Mouse (Mus musculus): ENCODE data around the gene Tat.
"Not testable (repeated sequence)": the region's sequence is repeated elsewhere in the genome, so short reads cannot be mapped to it uniquely, and the experiment has no call there.

The Tat gene

DNA sequence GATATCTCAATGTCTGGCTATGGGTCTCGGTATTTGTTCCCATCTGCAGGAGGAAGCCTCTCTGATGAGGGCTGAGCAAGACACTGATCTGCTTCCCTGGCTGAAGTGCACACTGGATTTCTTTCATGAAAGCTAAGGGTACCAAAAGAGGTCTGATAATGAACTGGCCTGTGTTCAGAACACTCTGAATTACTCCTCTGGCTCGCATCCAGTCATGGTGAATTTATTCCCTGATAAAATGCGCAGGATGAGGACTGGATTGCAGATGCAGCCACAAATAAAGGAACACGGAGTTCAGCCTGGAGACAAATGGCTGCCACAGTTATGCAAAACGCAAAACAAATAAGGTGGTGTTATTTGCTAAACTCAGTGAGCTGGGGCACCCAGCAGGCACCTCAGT lies 6.3 kb upstream of the Tat start:
- peak; percentile 30 for DNase-seq

DNA sequence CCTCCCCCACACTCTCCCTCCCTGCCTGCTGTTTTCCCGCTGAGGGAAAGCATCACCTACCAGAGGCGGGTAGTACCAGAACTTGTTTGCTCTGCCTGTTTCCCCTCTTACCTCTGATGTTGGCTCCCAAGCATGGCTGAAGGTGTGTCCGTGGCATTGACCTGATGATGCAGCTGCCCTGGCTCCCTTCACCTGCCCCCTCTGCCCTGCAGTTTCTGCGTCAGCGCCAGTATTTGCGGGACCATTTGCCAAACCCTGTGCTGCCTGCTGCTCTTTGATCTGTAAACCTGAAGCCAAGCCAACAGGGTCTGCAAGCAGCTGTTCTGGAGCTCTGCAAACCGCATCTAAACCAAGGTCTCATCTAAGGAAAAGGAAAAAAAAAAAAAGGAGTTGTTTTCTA lies 3.9 kb upstream of the Tat start:
- no peak for DNase-seq

DNA sequence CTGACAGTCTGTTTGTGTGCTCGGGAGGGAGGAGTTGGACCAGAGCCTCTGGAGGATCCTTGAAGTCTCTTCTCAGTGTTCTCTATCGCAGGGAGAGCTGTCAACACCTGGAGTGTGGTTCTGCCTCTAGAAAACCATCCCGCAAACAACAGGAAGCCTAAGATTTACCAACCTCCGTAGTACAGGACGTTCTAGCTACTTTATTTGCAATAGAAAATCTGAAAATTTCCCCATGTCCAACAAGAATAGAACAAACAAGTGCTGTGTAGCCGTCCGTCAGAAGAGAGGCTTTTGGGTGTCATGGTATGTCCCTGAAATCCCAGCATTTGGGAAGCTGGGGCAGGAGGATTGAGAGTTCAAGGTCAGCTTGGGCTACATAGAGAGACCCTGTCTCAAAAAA lies 2.5 kb upstream of the Tat start:
- no peak for DNase-seq

DNA sequence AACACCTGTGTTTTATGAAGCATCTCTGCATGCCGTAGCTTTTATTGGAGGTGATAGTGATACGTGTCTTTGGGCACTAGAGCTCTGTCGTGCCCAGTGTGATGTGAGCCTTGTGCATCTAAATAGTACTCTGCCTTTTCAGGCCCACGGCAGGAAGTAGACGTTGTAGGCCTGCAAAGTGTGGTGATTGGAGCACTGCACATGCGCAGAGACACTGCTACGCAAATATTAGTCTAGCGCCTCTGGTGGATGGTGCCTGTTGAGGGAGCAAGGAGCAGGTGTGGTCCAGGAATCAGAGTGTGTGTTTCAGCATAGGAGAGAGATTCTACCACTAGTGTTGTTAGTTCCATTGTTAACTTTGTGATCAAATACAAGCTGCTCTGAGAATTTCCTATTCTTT lies 1.1 kb upstream of the Tat start:
- DNase-seq, result no peak

DNA sequence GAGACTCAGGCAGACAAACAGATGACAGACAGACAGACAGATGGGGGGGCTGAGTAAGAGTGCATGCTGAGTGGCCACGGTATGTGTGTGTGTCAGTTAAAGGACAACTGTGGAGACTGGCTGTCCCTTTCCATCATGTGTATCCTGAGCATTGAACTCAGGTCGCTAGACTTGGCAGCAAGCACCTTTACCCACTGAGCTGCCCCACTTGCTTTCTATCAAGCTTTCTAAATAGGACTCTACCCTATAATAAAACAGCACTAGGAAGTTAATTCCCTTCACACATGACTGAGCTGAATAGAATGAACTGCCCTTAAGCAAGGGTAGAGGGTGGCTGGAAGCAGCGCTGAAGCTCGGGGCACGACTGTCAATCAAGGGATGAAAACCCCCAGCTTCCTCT lies 1.9 kb downstream of the Tat start:
- no peak for DNase-seq

DNA sequence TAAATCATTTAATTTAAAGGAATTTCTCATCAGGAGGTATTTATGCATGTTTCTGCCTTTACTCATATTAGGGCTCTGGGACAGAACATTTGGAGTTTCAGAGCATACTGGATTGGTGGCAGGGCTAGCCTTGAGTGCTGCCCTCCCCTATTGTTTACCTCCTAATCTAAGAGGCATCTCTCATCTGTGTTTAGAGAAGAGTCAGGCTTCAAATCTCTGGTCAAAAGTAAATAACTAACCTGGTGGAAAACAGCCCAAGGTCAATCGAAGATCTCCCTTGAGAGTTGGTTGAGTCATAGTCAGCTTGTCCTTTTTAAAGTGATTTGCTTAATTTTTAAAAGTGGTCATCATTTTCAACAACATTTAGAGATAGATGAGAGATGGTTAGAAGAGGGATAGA lies 2.7 kb downstream of the Tat start:
- no peak for DNase-seq

DNA sequence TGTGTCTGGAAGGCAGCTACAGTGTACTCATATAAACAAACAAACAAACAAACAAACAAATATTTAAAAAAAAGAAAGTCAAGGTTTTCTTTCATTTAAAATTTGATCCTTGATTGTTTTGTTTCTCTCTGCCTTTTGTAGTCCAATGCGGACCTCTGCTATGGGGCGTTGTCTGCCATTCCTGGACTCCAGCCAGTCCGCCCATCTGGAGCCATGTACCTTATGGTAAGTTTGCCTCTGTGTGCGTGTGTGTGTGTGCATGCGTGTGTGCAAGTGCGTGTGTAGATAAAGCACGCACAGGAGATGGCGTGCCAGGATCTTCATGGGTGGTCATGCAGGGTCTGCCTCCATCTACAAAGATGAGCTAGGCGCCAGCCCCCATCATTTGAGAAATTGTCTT lies 7.1 kb downstream of the Tat start:
- DNase-seq, result no peak

DNA sequence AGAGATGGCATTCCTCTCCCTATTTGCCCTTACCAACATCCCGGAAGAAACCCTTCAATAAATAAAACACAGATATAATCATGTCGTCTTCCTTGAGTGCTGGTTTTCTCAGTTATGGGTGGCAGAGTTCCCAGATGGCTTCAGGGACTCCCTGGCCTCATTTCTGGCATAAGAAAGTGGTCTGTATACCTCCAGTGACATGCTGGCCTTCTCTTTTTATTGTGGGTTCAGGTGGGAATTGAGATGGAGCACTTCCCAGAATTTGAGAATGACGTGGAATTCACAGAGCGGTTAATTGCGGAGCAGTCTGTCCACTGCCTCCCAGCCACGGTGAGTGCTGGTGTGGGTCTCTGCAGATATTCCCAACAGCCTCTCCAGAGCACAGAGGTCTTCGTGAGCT lies 7.8 kb downstream of the Tat start:
- DNase-seq, result no peak

DNA sequence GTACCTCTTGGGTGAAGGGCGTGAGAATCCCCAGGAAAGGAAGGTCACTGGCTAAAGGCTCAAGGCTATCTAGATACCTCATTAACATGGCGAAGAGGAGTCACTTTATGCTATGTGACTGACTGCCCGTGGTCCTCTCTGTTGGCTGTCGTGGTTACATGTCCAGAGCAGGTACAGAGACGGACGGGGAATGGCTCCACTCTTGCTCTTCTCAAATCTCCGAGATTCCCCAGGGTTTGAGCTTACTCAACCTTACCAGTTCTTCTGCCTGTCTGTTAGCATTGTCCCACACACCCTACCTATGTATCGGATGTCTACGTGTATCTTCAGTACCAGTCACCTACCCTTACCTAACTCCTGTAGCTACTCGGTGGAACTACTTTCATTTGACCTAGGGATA lies 9.7 kb downstream of the Tat start:
- DNase-seq, result no peak

DNA sequence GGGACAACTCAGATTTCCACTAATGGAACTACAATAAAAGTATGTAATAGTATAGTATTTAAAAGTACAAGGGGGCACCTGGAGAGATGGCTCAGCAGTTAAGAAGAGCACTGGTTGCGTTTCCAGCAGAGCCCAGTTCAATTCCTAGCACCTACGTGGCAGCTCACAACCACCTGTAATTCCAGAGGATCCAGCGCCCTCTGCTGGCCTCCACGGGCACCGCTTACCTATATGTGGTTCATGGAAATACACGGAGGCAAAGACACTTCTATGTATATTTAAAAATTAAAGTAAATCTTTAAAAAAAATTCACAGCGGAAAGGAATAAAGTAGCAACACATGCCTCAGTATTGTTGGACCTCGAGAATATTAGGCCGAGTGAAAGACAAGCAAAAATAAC lies 12.7 kb downstream of the Tat start:
- no peak for DNase-seq

DNA sequence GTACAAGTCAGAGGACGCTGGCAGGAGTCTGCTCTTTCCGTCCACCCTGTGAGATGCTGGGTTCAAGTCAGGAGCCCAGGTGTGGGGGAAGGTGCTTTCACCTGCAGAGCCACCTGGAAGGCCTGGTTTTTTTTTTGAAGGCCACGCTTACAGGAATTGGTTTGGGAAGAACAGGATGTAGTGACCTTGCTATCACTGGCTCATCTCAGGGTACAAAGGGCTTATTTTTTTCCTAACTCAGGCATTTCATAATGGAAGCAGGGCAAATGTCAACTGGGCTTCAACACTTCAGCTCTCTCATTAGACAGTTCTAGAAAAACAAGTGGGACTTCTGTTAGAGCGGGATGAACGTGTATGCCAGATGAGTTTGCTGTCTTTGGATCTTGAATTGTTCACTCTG lies 14.1 kb downstream of the Tat start:
- DNase-seq, result no peak

DNA sequence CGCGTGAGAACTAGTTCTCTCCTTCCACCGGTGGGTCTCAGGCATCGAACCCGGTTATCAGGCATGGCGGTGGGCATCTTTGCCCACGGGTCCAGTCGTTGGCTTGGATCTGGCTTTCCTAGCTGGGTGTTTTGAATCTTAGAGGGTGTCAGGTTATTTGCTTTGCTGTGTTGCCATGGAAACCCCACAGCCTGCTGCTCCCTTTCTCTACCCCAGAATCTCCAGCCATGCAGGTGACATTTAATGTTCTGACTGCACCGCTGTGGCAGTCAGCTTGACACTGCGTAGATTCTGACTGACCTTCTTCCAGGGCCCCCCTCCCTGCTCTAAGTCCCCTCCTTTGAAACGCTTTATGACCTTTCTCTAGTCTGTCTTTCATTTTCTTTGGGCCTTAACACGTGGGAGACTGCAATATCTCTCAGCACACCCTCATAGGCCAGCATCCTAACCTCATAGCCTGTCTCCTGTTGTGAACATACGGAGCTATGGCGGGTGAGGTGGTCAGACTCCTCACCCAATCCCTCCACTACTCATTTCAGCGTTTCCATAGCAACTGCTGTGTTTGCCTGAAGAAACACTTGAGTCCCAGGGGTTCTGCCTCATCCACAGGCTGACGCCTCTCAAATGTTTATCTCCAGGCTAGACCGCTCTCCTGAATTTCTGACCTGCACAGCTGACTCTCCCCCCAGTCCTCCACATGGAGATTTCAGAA lies 16.2 kb downstream of the Tat start:
- no peak for DNase-seq

DNA sequence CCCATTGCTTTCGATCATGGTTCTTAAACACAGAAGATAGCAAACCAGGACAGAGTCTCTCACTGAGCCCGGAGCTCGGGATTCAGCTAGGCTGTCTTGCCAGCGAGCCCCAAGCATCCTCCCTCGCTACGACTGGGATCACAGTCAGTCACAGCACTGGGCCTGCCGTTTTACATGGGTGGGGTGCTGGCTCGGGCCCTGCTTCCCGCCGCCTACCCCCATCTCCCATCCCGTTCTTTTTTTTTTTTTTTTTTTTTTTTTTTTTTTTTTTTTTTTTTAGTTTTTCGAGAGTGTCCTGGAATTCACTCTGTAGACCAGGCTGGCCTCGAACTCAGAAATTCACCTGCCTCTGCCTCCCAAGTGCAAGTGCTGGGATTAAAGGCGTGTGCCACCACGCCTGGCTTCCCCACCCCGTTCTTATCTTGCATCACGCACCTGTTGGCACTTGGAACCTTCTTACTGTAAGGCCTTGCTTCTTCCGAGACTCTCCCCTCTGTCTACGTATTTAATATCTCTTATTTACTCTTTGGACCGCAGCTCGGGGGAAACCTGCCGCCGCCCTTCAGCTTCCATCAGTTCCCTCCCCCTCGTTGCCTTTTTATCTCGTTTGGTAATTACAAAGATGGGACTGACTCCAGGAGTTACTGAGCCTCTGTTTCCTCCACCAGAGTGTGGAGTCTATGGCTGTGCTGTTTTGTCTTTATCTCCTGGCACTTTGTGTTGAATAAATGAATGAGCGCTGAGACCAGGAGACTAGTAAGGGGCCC lies 18.2 kb downstream of the Tat start:
- DNase-seq, result no peak

DNA sequence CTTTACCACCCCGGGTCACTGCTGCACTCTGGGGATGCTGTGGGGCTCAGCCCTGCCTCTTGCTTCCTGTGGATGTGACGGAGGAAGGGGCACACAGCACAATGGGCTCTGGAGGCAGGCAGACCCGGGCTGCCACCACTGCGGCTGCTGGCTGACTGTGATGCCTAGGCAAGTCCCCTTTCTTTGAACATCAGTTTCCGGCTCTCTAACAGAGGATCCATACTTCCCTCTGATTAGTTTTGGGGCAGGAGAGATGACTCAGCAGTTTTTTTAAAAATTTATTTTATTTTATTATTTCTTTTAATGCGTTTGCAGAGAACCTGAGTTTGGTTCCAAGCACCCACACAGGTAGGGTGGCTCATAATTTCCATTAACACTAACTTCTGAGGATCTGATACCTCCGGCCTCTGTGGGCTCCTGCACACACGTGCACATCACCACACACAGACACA lies 18.8 kb downstream of the Tat start:
- DNase-seq, result no peak

DNA sequence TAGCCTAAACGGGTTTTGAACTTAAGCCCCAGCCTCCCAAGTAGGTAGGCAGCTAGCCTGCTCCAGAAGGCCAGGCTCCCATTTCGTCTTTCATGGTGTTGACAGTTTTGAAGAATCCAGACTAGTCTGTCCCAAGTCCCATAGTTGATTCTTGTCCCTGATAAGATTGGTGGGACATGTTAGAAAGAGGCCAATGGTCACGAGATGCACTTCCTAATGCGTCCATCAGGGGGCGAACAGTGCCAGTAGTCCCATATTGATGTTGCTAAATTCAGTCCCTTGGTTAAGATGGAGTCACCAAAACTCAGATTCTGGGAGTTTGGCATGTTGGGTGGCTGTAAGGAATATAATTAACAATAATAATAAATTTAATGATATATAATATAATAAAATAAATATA lies 20.6 kb downstream of the Tat start:
- DNase-seq, result peak; percentile 24

DNA sequence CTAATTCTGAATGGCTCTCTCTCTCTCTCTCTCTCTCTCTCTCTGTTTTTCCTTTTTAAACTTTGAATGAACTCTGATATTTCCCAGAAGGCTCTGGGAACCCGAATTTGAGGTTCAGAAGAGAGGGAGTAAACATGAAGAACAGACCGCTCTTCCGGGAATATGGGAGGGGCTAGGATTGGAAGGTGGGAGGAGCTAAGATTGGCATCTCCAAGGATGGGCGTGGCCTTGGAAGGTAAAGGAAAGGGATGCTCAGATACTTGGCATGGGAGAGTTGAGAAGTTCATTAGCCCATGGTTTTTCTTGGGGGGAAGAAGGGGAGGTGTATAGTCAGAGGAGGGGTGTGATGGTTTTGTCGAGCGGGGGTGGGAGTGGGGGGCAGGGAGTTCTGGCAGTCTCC lies 31.8 kb downstream of the Tat start:
- DNase-seq, result no peak

DNA sequence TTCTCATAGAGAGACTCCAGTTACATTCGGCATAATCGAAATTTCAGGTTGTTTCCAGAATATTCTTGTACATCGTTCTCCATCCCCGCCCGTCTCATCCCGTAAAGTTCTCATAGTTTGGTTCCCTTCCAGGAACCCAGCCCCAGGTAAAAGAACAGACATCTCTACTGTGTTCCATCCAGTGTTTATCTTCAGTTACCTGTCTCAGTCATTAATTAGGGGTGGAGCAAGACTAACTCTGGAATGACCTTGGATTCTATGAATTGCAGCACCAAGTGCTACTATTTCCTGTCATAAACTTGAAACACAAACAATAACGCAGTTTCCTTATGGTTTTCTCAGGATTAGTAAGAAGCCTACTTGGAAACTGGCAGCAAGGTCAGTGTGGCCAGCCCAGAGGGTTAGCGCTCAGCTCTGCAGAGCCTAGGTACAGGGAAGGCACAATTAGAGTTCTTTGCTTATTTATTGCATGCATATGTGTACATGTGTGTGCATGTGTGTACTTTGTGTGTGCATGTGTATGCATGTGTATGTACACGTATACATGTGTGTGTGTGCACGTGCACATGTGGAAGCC lies 32.6 kb downstream of the Tat start:
- no peak for DNase-seq

DNA sequence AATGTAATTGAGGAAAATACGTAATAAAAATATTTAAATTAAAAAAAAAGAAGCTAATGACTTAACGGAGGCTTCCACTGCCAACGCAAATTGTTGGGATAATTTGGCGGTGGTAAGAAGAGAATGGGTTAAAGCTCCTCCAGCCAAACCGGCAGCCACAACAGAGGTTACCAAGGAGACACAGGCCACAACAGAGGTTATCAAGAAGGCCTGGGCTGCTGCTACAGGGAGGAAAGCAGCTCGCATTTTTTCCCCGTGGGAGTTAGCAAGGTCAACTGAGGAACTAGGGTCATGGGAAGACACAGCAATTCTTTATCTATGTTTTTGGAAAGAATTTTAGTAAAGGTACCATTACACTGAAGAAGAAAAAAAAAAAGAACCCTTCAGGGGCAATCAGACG lies 43.5 kb downstream of the Tat start:
- DNase-seq, result not testable (repeated sequence)

DNA sequence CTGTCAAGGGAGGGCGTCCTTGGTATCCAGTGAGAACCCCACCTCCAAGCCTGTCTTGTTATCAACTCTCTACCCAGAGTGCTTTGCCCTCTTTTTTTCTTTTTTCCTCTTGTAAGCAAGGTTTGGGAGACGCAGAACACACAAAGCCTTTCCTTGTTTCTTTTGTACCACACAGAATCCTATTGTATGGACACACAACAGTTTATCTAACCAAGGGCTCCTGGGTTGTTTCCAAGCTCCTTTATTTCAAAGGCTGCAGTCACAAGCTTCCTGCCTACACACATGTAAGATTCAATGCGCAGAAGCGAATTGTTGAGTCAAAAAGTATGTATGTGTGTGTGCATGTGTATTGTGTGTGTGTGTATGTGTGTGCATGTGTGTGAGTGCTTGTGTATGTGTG lies 44.1 kb downstream of the Tat start:
- DNase-seq, result peak; percentile 51

DNA sequence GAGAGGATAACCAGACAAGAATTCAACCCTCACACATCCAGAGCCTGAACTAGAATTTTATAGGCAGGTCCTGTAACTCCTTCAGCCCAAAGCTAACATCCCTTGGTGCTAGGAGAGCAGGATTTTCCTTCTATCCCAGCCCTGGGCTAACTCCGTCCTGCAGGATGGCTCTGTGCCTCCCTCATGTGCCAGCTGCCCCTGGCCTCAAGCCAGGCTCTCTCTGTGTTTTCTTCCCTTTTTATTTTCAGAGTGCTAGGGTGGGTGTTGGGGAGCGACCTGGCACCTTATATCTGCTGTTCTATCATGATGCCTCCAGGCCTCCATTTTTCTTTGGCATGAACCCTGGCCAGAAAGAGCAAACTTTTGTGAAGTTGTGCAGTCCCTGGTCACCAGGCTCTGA lies 45.9 kb downstream of the Tat start:
- DNase-seq, result no peak

DNA sequence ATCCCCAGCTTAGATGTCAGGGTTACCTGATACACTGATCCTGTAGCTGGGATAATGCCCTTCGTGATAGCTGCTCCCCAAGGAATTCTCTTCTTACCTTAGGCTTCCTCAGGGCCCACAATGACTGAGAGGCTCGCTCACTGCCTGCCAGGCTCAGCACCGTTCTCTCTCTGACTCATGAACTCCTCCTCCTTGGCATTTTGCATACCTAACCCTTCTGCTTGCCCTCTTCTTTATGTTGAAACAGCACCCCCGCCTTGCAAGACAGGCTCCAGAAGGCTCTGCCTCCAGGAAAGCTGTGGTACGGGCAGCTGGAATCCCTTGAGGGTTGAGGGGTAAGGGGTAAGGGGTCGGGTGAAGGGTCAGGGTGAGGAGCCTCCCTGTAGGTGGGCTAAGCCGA lies 49.0 kb downstream of the Tat start:
- DNase-seq, result no peak

DNA sequence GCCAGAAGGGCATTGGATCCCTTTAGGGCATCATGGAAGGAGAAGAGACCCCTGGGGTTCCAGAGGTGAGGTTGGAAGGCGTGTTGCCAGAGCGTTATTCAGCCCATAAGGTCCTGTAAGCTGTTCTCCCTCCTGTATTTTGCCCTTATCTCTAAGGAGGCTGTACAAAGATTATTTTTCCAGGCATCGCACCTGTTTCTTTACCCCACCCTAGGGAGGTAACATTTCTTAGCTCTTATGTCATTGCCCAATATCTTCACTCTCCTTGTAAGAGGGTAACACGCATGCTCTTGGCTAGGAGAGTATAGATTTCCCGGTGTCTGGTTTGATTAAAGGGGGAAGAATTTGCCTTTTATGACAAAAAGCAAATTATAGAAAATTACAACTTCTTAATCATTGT lies 49.4 kb downstream of the Tat start, which contains the start of gene Chst4:
Chst4 (minus strand) TSS at position 82 of the 400 bp plus-strand sequence.
- no peak for DNase-seq

DNA sequence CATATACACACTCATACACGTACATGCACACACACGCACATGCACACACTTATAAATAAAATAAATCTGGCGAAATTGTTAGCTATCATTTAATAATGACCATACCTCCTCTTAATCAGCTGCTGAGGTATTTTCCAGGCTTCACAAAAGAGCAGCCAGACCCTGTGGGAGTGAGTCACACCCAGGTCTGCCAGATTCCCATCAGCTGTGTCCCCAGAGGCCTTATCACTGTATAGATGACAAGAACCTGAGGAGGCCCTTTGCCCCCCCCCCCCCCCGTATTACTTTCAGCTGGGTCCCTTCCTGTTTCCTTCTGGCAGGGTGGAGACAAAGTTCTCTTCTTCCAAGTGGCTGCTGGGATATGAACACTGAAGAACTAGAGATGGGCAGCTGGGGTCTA lies 50.3 kb downstream of the Tat start:
- no peak for DNase-seq
